Mouse (Mus musculus): ENCODE measurements at regions not wholly inside any gene's neighbourhood (a gene's known extent, or its start where the extent isn't known, plus 50 kb on each side); places are given as distances from the start of the nearest gene placed in this dataset.

GRCm38 (mm10) chr10:83819266-83819949, 96.7 kb downstream of the 1500009L16Rik start:
- DNase-seq (ENCODE audit: low spot score in 2 of 2): peak; percentile 61 to 77

- no peak for DNase-seq (ENCODE audit: low spot score in 2 of 2)
Measured at GRCm38 (mm10) chr10:83819950-83820275, 97.2 kb downstream of the 1500009L16Rik start.

GRCm38 (mm10) chr10:83821089-83821488, 98.4 kb downstream of the 1500009L16Rik start:
- DNase-seq (ENCODE audit: low spot score in 2 of 2): no peak

GRCm38 (mm10) chr10:83826105-83826504, 103.4 kb downstream of the 1500009L16Rik start:
- DNase-seq (ENCODE audit: low spot score in 2 of 2): no peak

GRCm38 (mm10) chr10:83836351-83836750, 113.7 kb downstream of the 1500009L16Rik start:
- DNase-seq (ENCODE audit: low spot score in 2 of 2): no peak

GRCm38 (mm10) chr10:83840226-83840625, 117.6 kb downstream of the 1500009L16Rik start:
- DNase-seq (ENCODE audit: low spot score in 2 of 2): no peak

GRCm38 (mm10) chr10:83850881-83851280, 128.2 kb downstream of the 1500009L16Rik start:
- no peak for DNase-seq (ENCODE audit: low spot score in 2 of 2)

GRCm38 (mm10) chr10:83852194-83852593, 129.5 kb downstream of the 1500009L16Rik start:
- DNase-seq (ENCODE audit: low spot score in 2 of 2): no peak

- DNase-seq (ENCODE audit: low spot score in 2 of 2): no peak
Measured at GRCm38 (mm10) chr10:83852806-83853205, 130.1 kb downstream of the 1500009L16Rik start.

GRCm38 (mm10) chr10:83857794-83858442, 135.3 kb downstream of the 1500009L16Rik start:
- no peak for DNase-seq (ENCODE audit: low spot score in 2 of 2)

- no peak for DNase-seq (ENCODE audit: low spot score in 2 of 2)
Measured at GRCm38 (mm10) chr10:83858689-83859088, 136.0 kb downstream of the 1500009L16Rik start.

GRCm38 (mm10) chr10:83859633-83860032, 137.0 kb downstream of the 1500009L16Rik start:
- no peak for DNase-seq (ENCODE audit: low spot score in 2 of 2)

GRCm38 (mm10) chr10:83861574-83862190, 139.0 kb downstream of the 1500009L16Rik start:
- DNase-seq (ENCODE audit: low spot score in 2 of 2): no peak

- DNase-seq (ENCODE audit: low spot score in 2 of 2): no peak
Measured at GRCm38 (mm10) chr10:83864591-83864990, 141.9 kb downstream of the 1500009L16Rik start.

GRCm38 (mm10) chr10:83865929-83866328, 143.3 kb downstream of the 1500009L16Rik start:
- no peak for DNase-seq (ENCODE audit: low spot score in 2 of 2)

GRCm38 (mm10) chr10:83871736-83872400, 149.2 kb downstream of the 1500009L16Rik start:
- DNase-seq (ENCODE audit: low spot score in 2 of 2): peak in 1 of 2 experiments; percentile 28

- no peak for DNase-seq (ENCODE audit: low spot score in 2 of 2)
Measured at GRCm38 (mm10) chr10:83878745-83879144, 156.1 kb downstream of the 1500009L16Rik start.

GRCm38 (mm10) chr10:83882119-83882890, 159.6 kb downstream of the 1500009L16Rik start:
- no peak for DNase-seq (ENCODE audit: low spot score in 2 of 2)

GRCm38 (mm10) chr10:83882891-83883185, 160.2 kb downstream of the 1500009L16Rik start:
- no peak for DNase-seq (ENCODE audit: low spot score in 2 of 2)

GRCm38 (mm10) chr10:83884553-83884952, 161.9 kb downstream of the 1500009L16Rik start:
- DNase-seq (ENCODE audit: low spot score in 2 of 2): no peak

GRCm38 (mm10) chr10:83888587-83888986, 165.9 kb downstream of the 1500009L16Rik start:
- no peak for DNase-seq (ENCODE audit: low spot score in 2 of 2)

- peak in 1 of 2 experiments; percentile 18 for DNase-seq (ENCODE audit: low spot score in 2 of 2)
Measured at GRCm38 (mm10) chr10:83895741-83896150, 173.1 kb downstream of the 1500009L16Rik start.

Data from urinary bladder, postnatal 36 days (tissue).